Mouse (Mus musculus) mammary gland, adult 2 months (tissue): Measurements from ENCODE around the gene Peg3. TPM values are rescaled to one million over a fixed set of nuclear protein-coding genes. Genes with fewer than 3 reads are reported as not detected.

Experiments used
- polyA plus RNA-seq: library from polyadenylated mRNA; depleted of rRNA; stranded (reverse); fragments of >200 nt; gene quantifications from 2 replicates; pipeline ENCODE4 v1.2.3, GENCODE M21; 2012; ENCODE audit warnings: low replicate concordance; rRNA removed

Peg3 gene
- polyA plus RNA-seq = 7.1 and 18.8 TPM in 2 replicates

DNA sequence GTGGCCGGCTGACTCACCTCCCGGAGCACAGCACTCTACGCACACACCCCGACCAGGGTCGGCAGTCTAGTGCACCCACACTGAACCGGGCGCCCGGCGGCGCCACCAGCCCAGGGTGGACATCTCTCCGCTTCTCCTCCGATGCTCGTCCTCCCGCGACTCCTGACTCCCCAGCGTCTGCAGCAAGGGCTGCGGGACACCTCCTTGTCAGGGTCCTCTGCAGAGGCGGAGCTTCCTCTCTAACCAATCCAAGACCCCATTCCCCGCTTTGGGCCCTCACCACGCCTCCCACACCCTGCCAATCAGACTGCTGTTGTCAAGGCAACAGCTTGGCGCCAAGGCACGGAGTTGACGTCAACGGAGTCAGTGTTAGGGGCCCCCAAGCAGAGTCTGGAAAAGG, at the start of gene Peg3, which contains the start of gene Usp29:
Gene Peg3, minus strand, starts transcription at position 191 of the 400 bp plus-strand sequence.
Gene Usp29, plus strand, starts transcription at position 338 of the 400 bp plus-strand sequence.

DNA sequence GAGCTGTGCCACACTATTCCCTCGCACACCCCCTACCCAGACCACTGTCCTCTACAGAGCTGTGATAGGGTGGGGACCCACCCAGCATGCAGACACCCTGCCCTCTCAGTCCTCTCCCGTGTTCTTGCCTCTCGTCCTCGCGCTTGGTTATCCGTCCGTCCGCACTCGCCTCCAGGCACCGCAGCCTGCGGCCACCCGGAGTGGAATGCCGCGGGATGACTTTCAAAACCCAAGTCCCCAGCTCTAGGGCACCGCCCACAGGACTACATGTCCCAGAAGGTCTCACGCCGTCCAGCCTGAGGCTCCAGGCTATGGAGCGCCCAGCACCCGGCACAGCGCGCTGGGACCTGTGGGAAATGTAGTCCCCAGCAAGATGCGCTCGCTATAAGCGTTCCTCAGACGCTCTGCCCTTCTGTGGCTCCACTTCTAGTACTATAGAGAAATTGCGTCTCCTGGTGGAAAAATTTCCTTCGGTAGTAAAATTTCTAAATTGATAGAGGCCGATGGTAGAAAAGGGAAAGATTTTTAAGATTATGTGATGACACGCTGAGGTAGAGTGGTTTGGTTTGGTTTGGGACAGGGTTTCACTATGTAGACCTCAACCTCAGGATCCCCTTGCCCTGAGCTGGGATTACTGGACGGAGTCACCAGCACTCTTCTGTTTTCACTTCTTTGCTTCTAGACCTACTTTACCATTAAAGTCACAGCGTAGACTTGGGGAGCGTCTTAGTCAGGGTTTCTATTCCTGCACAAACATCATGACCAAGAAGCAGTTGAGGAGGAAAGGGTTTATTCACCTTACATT, 33.8 kb downstream of the Peg3 start, which contains the start of gene Zim1:
Gene Zim1, minus strand, starts transcription at position 210 of the 805 bp plus-strand sequence.

Other genes starting within 250 kb of the Peg3 start
- gene Olfr5, start 243.5 kb downstream of the Peg3 start, polyA plus RNA-seq = not detected in 2 replicates
- not detected in 2 replicates for gene Olfr1347, start 230.7 kb downstream of the Peg3 start, polyA plus RNA-seq
- not detected in 2 replicates for gene Olfr1348, start 221.7 kb downstream of the Peg3 start, polyA plus RNA-seq
- not detected in 2 replicates for gene Olfr1349, start 207.5 kb downstream of the Peg3 start, polyA plus RNA-seq
- not detected in 2 replicates for gene Olfr1350, start 165.6 kb downstream of the Peg3 start, polyA plus RNA-seq
- gene Zim1, start 34.0 kb downstream of the Peg3 start, polyA plus RNA-seq = 1.8 and 5.4 TPM in 2 replicates
- 0.13 and 0.23 TPM in 2 replicates for gene Usp29, start 147 bp upstream of the Peg3 start, polyA plus RNA-seq